Mouse (Mus musculus): ENCODE measurements around the gene Gm7029.
"Not testable (repeated sequence)": the region's sequence is repeated elsewhere in the genome, so short reads cannot be mapped to it uniquely, and the experiment has no call there.

Gm7029 gene

DNA sequence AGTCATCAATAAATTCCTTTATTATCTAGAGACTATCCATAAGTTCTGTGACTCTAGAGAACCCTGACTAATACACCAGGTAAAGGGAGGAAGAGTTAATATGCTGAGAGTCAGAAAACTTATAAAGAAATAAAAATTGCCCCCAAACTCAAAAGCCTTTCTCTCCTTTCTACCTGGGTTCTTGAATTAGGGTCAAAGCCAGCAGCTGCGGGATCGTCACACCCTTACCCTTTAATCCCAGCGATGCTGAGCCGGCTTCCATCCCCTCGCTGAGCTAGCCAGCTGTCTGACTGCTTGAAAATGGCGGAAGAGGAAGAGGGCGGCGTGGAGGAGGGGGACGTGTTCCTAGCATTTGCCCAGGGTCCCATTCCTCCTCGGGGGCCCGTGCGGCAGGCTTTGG is at the start of gene Gm7029:
Gene Gm7029 (plus strand): TSS at position 301 of the 400 bp plus-strand sequence.
- not testable (repeated sequence) for H3K36me3 ChIP-seq (ENCODE audit: control insufficient read depth, insufficient read depth, low read length, poor library complexity, severe bottlenecking); DNase-seq (ENCODE audit: low read depth, low spot score); H3K27me3 ChIP-seq (ENCODE audit: control insufficient read depth, insufficient read depth, low read length, poor library complexity, severe bottlenecking)

DNA sequence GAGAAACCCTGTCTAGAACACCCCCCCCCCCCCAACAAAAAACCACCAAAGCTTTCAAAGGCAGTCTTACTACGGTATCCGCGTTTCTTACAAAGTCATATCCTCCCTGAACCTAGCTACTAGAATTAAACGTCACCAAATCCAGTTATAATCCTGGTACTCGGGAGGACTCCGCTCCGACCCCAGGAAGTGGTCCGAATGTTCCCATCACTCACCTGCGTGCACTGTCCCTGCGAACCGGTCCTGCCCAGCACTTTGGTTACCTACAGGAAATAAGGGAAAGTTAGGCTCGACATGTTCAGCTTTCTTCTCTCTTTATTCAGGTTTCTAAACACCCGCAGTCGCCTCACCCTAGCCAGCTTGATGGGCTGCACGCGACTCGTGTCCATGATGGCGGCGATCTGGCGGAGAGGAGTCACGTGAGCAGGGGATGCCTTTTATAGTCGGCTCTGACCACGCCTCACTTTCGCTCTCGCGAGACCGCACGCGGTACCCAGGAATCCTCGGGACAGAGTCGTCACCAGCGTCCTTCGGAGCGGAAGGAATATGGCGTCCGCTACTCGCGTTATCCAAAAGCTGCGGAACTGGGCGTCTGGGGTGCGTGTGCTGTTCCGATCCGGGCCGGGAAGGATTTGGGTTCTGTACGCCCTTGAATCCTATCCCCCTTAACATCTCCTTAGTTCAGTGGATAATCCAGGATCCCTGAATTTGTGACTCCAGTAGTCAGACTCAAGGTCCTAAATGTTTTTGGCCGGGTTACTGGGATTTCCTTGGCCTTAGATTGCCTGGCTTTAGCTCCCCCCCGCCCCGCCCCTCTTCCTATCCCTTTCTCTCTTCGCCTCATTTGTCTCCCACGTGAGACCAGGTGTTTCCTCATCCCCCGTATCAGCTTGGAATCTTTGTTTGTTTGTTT is 49.3 kb upstream of the Gm7029 start, which contains the start of the genes Rps28 and Ndufa7:
Gene Rps28 (minus strand): TSS at position 479 of the 913 bp plus-strand sequence.
Gene Ndufa7 (plus strand): TSS at position 489 of the 913 bp plus-strand sequence.
- DNase-seq (ENCODE audit: low read depth, low spot score), result peak; percentile 99
- peaks cover 8% of the 10 kb centered on the region for H3K36me3 ChIP-seq (ENCODE audit: control insufficient read depth, insufficient read depth, low read length, poor library complexity, severe bottlenecking)
- H3K27me3 ChIP-seq (ENCODE audit: control insufficient read depth, insufficient read depth, low read length, poor library complexity, severe bottlenecking), result no peaks in the 10 kb centered on the region

DNA sequence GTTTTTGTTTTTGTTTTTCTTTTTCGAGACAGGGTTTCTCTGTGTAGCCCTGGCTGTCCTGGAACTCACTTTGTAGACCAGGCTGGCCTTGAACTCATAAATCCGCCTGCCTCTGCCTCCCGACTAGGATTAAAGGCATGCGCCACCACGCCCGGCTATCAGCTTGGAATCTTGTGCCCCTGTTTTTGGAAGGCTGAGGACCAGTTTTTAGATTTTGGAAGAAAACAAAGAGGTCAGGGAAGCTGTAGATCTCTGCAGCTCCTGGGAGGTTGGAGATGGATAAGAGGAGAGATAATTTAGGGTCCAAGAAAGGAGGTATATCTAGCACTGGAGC is 48.7 kb upstream of the Gm7029 start:
- not testable (repeated sequence) for DNase-seq (ENCODE audit: low read depth, low spot score); H3K27me3 ChIP-seq (ENCODE audit: control insufficient read depth, insufficient read depth, low read length, poor library complexity, severe bottlenecking)

DNA sequence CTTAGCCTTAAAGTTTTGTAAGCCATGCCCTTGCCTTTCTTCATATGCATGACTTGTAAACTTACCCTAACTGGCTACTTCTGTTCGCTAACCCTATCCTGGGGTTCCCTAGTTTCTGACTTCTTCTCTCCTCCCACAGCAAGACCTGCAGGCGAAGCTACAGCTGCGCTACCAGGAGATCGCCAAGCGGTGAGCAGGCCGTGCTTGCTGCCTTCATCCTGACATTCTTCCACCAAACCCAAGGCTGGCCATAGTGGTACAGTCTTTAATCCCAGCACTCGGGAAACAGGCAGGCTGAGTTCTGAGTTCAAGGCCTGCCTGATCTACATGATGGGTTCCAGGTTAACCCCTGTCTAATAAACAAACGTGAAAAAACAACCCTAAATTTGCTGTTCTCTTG is 48.2 kb upstream of the Gm7029 start:
- Histone ChIP-seq H3K36me3 (ENCODE audit: control insufficient read depth, insufficient read depth, low read length, poor library complexity, severe bottlenecking) (peaks cover 12% of the 10 kb centered on the region), H3K27me3 (ENCODE audit: control insufficient read depth, insufficient read depth, low read length, poor library complexity, severe bottlenecking) (no peaks in the 10 kb centered on the region)
- DNase-seq (ENCODE audit: low read depth, low spot score), result no peak

More for the DNA sequence above, 48.7 kb upstream of the Gm7029 start:
- H3K36me3 ChIP-seq (ENCODE audit: control insufficient read depth, insufficient read depth, low read length, poor library complexity, severe bottlenecking), result not testable (repeated sequence)

DNA sequence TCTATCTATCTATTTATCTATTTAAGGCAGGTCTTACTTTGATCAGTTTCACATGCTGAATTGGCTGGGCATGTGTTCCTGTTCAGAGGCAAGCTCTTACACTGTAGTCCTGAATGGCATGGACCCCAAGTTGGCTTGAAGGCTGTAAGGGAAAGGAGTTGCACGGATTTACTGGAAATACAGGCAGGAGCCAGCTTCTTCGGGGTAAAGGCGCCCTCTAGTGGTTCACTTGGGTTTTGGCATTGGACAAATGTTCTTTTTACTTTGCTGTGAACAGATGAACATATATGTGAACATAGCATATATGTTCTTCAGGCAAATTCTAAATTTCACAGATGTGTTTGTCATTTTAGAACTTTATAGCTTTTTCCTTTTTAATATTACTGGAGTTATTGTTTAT is 46.8 kb upstream of the Gm7029 start:
- Histone ChIP-seq H3K27me3 (ENCODE audit: control insufficient read depth, insufficient read depth, low read length, poor library complexity, severe bottlenecking) (no peaks in the 10 kb centered on the region), H3K36me3 (ENCODE audit: control insufficient read depth, insufficient read depth, low read length, poor library complexity, severe bottlenecking) (peaks cover 15% of the 10 kb centered on the region)
- peak; percentile 80 for DNase-seq (ENCODE audit: low read depth, low spot score)

DNA sequence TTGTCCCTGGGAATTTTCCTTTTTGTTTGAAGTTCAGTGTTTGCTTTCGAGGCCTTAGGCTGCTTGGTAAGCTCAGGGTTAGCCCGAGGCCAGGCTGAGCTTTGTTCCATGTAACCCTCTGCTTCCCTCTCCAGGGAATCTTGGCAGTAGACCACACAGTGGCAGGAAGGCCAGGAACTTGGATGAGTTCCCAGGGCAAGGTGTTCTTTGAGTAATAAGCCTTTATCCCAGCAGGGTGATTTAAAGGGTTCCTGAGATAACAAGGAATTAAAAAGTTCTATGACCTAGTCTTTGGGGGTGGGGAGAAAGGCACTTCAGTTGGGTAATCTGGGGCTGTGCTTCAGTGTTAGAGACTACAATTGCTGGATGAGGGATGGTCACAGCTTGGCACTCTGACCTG is 44.7 kb upstream of the Gm7029 start:
- no peak for DNase-seq (ENCODE audit: low read depth, low spot score)

DNA sequence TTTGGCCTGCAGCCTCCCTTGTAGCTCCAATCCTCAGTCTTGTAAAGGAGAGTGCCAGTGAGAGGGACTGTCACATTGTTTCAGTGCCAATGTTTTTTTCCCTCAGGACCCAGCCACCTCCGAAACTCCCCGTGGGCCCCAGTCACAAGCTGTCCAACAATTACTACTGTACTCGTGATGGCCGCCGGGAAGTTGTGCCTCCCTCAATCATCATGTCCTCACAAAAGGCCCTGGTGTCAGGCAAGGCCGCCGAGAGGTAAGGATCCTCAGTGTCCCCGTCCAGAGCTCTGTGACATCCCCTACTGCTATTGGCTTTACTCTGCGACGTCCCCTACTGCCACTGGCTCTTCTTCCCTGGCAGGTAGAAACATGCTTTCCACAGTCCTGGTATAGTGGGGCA is 44.1 kb upstream of the Gm7029 start:
- no peaks in the 10 kb centered on the region for H3K27me3 ChIP-seq (ENCODE audit: control insufficient read depth, insufficient read depth, low read length, poor library complexity, severe bottlenecking)
- DNase-seq (ENCODE audit: low read depth, low spot score), result no peak
- H3K36me3 ChIP-seq (ENCODE audit: control insufficient read depth, insufficient read depth, low read length, poor library complexity, severe bottlenecking), result peaks cover 11% of the 10 kb centered on the region

More for the DNA sequence above, 44.7 kb upstream of the Gm7029 start:
- Histone ChIP-seq H3K36me3 (ENCODE audit: control insufficient read depth, insufficient read depth, low read length, poor library complexity, severe bottlenecking) (peaks cover 11% of the 10 kb centered on the region), H3K27me3 (ENCODE audit: control insufficient read depth, insufficient read depth, low read length, poor library complexity, severe bottlenecking) (no peaks in the 10 kb centered on the region)

DNA sequence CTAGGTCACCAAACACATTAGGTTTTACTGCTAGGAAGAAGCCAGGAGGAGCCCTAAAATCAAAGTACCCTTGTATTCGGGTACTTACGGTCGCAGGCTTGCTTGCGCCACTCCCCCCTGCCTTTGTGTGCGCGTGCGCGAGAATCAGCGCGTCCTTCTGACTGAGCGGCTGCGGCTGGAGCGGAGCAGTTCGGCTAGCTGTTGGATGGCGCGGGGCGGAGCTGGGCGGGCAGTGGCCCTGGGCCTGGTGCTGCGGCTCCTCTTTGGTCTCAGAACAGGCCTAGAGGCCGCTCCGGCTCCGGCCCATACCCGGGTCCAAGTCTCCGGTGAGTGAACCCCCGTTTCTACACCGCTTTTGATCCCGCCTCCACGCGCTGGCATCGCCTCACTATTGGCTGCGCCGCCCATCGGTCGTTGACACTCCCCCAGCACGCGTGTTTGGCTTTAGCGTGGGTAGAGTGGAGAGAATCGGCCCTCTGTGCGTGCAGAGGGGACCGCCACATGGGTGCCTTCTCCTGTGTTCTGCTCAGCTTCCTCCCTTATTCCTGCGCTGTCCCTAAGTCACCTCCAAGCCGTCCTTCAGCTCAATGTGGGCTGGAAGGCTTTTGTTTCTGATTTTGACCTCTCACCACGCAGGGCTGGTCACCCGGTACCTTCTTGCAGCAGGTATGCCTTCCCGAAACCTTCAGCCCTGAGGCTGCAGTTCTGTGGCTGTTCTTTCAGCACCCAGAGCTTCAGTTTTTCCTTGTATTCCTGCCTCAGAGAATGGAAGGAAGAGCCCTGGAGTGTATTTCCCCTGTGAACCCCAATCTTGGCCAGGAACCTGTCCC is 30.5 kb upstream of the Gm7029 start, which contains the start of gene Cd320:
Gene Cd320 (plus strand): TSS at position 126 of the 830 bp plus-strand sequence.
- Histone ChIP-seq H3K36me3 (ENCODE audit: control insufficient read depth, insufficient read depth, low read length, poor library complexity, severe bottlenecking) (no peaks in the 10 kb centered on the region), H3K27me3 (ENCODE audit: control insufficient read depth, insufficient read depth, low read length, poor library complexity, severe bottlenecking) (no peaks in the 10 kb centered on the region)
- peak; percentile 95 for DNase-seq (ENCODE audit: low read depth, low spot score)

DNA sequence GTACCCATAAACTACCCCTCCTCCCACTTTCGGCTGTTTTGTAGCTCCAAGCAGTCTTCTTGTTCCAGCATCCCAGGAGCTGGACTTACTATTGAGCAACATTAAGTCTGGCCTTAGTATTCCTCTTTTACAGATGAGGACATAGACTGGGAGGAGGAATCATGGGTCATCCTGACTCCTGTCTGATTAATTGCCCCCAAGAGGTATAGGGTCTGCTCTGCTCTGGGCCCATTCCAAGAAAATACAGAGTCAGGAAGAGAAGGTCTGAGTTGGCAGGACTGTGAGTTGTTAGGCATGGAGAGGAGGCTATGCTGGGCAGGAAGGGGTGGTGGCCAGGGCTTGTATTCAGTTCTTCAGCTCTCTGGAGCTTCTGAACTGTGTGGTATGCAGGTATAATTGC is 29.4 kb upstream of the Gm7029 start:
- Histone ChIP-seq H3K36me3 (ENCODE audit: control insufficient read depth, insufficient read depth, low read length, poor library complexity, severe bottlenecking) (no peaks in the 10 kb centered on the region), H3K27me3 (ENCODE audit: control insufficient read depth, insufficient read depth, low read length, poor library complexity, severe bottlenecking) (no peaks in the 10 kb centered on the region)
- no peak for DNase-seq (ENCODE audit: low read depth, low spot score)

DNA sequence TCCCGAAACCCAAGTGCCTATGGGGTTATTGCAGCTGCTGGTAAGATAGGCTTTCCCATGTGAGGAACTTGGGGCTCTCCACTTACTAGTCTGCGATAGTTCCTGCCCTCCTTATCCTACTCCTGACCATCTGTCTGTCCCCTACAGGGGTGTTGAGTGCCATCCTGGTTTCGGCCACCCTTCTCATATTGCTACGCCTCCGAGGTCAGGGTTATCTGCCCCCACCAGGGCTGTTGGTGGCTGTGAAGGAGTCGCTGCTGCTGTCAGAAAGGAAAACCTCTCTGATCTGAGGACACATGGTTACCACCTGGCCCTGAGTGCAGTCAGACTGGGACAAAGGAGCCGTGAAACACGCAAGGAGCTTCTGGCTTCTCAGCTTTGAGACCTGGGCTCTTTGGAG is 25.5 kb upstream of the Gm7029 start:
- Histone ChIP-seq H3K36me3 (ENCODE audit: control insufficient read depth, insufficient read depth, low read length, poor library complexity, severe bottlenecking) (no peaks in the 10 kb centered on the region), H3K27me3 (ENCODE audit: control insufficient read depth, insufficient read depth, low read length, poor library complexity, severe bottlenecking) (no peaks in the 10 kb centered on the region)
- DNase-seq (ENCODE audit: low read depth, low spot score), result no peak

DNA sequence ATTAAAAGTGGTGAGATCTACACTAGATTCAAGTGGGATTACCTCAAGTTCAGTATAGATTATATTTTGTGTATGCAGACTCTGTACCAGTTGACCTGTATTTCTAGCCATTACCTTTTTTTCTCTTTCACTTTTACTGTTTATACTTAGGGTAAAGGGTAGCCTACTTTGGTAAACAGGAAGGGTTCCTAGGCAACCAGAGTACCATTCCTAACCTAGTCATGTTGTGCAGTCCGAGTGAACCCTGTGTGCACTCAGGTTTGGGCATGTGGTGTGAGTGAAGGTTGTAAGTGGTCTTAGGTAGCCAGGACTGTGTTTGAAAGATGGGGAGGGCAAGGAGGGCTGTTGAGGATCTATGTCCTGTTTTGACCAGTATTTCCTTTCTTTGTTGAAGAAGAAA is 22.3 kb upstream of the Gm7029 start:
- no peaks in the 10 kb centered on the region for H3K27me3 ChIP-seq (ENCODE audit: control insufficient read depth, insufficient read depth, low read length, poor library complexity, severe bottlenecking)
- no peak for DNase-seq (ENCODE audit: low read depth, low spot score)
- H3K36me3 ChIP-seq (ENCODE audit: control insufficient read depth, insufficient read depth, low read length, poor library complexity, severe bottlenecking), result no peaks in the 10 kb centered on the region

DNA sequence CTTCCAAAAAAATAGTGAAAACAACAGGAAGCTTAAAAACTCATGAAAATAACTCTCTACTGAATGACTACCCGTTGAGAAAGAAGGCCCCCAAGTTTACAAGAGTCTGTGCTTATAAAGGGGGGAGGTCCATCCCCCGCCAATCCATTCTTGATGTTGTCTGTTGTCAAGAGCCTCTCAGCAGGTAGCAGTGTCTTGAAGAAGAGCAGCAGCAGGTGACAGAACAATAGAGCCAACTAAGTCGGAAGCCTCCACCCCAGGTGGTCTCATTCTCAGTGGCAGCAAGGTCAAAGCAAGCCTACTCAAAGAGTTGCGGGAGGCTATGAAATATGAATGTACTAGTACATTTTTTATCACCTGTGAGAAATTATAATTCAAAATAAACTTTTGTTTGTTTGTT is 15.8 kb upstream of the Gm7029 start:
- DNase-seq (ENCODE audit: low read depth, low spot score), result no peak
- H3K36me3 ChIP-seq (ENCODE audit: control insufficient read depth, insufficient read depth, low read length, poor library complexity, severe bottlenecking), result no peaks in the 10 kb centered on the region
- H3K27me3 ChIP-seq (ENCODE audit: control insufficient read depth, insufficient read depth, low read length, poor library complexity, severe bottlenecking), result no peaks in the 10 kb centered on the region

DNA sequence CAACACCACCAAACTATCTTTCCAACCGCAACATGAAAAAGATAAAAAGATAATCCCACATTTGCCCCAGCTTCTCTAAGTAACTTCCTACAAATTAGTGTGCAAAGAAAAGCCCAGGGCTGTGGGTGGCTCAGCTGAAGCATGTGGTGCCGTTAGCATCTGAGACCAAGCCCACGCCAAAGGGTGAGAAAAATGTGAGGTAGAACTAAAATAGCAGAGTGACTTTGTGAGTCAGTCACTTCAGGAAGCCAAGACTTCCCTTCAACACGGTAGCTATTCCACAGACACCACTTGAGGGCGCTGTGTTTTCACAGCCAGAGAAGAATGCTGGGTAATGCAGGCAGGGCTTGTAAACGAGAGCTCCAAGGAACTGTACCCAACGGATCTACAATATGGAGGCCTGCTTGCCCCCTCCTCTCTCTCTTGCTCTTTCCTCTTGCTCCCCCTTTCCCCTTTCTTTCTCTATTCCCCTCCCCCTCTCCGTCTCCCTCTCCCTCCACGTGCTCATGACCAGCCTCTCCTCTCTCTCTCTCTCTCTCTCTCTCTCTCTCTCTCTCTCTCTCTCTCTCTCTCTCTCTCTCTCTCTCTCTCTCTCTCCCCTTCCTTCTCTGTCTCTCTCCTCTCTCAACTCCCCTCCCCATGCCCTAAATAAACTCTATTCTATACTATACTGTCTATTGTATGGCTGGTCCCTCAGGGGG is 8.2 kb upstream of the Gm7029 start:
- peak; percentile 79 for DNase-seq (ENCODE audit: low read depth, low spot score)

DNA sequence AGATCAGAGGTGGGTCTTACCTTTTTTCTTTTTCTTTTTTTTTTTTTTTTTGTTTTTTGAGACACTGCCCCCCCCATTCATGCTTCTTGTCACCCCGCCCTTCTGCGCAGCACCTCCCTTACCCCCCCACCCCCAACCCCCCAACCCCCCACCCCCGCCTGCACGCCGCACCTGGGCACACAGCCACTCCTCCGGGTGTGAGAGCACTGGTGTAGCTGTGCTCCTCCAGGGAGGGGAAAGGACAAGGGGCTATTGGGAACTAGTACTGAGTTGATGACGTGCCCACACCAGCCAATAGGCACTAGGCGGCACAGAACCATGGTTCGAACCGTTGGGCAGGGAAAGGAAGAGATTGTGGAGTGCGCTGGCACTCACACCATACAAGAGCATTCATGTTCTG is 774 bp downstream of the Gm7029 start:
- no peaks in the 10 kb centered on the region for H3K36me3 ChIP-seq (ENCODE audit: control insufficient read depth, insufficient read depth, low read length, poor library complexity, severe bottlenecking)
- no peak for DNase-seq (ENCODE audit: low read depth, low spot score)
- no peaks in the 10 kb centered on the region for H3K27me3 ChIP-seq (ENCODE audit: control insufficient read depth, insufficient read depth, low read length, poor library complexity, severe bottlenecking)

More for the DNA sequence above, 8.2 kb upstream of the Gm7029 start:
- Histone ChIP-seq H3K27me3 (ENCODE audit: control insufficient read depth, insufficient read depth, low read length, poor library complexity, severe bottlenecking) (no peaks in the 10 kb centered on the region), H3K36me3 (ENCODE audit: control insufficient read depth, insufficient read depth, low read length, poor library complexity, severe bottlenecking) (no peaks in the 10 kb centered on the region)
